Mouse (Mus musculus): Measurements from ENCODE around the gene Cacna1e. TPM values are rescaled to one million over a fixed set of nuclear protein-coding genes. Genes with fewer than 3 reads are reported as not detected.
A peak's percentile ranks its signal among the peaks of the same experiment; 100 is the strongest.

Gene Cacna1e
- polyA plus RNA-seq, 1 experiment, result 28.8 TPM

DNA sequence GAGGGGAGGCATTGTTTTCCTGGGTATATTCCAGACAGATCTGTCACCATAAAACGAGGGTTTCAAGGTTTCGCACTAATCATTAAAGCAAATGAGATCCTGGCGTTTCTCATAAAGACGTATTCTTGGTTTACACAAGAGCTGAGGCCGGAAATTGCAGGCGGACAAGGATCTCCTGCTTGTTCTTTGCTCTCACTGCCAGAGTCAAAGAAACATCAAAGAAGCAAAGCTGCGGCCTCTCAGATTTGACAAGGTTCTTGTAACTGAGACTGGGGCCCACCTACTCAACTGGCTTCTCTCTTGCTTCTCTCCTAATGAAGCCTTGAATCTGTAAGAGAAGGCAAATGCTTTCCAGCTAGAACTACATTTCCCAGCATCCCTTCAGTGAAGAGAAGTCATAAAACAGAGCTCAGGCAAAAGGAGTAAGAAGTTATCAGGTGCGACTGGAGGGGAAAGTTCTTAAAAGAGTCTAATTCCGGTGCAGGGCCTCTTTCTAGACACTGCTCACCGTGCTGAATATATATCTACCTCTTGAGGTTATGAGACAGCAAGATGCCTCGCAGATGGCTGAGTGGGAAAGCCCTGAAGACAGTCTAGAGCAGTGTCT is 104.3 kb downstream of the Cacna1e start:
- TF ChIP-seq POLR2A (IDR thresholded peaks at IDR 0.05; ENCODE audit: borderline replicate concordance, extremely low read depth, insufficient read depth, insufficient read length, poor library complexity, severe bottlenecking) (no peak), CTCF (IDR thresholded peaks at IDR 0.05; ENCODE audit: borderline replicate concordance, extremely low read depth, insufficient read depth, insufficient read length) (no peak)
- no peak for DNase-seq (ENCODE audit: low read depth)

DNA sequence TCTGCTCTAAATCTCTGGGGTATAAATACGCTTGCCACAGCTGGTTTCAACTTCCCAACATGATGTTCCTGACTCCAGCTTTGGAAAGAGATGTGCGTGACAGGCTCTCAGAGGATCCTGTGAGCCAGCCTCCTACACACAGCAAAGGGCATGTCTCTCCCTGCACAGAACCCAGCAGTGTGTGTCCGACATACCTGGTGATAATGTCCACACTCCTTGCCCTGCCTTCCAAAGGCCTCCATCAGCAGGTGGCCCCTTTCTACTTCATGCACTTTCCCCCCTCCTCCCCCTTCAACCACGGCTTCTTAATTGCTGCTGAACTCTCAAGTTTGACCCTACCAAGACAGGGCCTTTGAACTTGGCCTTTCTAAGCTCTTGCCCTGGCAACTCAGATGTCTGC is 108.0 kb downstream of the Cacna1e start:
- no peak for DNase-seq (ENCODE audit: low read depth)
- TF ChIP-seq POLR2A (IDR thresholded peaks at IDR 0.05; ENCODE audit: borderline replicate concordance, extremely low read depth, insufficient read depth, insufficient read length, poor library complexity, severe bottlenecking), result no peak
- TF ChIP-seq CTCF (IDR thresholded peaks at IDR 0.05; ENCODE audit: borderline replicate concordance, extremely low read depth, insufficient read depth, insufficient read length), result no peak

DNA sequence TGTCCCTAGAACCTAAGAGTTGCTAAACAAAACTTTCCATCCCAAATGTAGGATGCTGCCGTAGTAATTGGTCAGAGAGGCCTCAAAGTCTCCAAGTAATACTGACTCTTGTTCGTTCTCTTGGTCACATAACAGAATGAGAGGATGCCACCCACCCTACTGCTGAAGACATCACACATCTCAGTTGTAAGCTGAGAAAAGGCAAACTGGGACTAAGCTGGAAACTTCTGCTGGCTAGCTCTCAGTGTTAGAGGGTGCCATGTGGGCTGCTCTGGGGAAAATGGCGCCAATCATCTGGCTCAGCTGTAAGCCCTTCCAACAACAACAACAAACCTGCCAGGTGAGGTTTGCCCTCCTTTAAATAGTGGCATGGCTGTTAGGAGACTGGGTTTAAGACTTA is 109.8 kb downstream of the Cacna1e start:
- TF ChIP-seq CTCF (IDR thresholded peaks at IDR 0.05; ENCODE audit: borderline replicate concordance, extremely low read depth, insufficient read depth, insufficient read length) (no peak), POLR2A (IDR thresholded peaks at IDR 0.05; ENCODE audit: borderline replicate concordance, extremely low read depth, insufficient read depth, insufficient read length, poor library complexity, severe bottlenecking) (no peak)
- no peak for DNase-seq (ENCODE audit: low read depth)

DNA sequence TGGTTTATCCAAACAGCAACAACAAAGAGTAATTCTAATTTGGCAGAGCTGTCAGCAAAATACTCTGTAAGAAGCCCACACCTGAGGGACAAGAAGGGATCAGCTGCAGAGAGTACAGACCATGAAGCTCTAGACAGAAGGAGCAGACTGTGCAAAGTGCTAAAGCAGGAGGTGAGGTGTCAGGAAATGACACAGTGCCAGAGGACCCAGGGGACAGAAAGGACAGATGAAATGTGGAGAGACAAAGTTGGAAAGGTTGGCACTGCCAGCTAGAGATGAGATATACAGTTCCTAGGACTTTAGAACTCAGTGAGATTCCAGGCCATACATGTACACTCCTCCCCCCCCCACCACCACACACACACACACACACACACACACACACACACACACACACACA is 113.2 kb downstream of the Cacna1e start:
- TF ChIP-seq CTCF (IDR thresholded peaks at IDR 0.05; ENCODE audit: borderline replicate concordance, extremely low read depth, insufficient read depth, insufficient read length), result no peak
- TF ChIP-seq POLR2A (IDR thresholded peaks at IDR 0.05; ENCODE audit: borderline replicate concordance, extremely low read depth, insufficient read depth, insufficient read length, poor library complexity, severe bottlenecking), result no peak
- no peak for DNase-seq (ENCODE audit: low read depth)

DNA sequence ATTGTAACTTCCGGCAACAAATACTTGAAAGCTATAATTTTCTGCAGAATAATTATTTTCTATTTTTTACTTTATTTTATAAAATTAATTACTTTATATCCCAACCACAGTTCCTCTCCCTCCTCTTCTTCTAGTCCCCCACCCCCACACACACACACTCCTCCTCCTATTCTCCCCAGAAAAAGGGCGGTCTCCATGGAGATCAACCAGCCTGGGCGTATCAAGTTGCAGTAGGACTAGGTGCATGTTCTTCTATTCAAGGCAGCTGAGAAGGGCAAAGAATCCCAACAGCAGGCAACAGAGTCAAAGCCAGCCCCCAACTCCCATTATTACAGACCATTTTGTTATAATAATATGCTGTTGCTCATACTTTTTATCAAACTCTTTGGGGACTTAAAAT is 113.8 kb downstream of the Cacna1e start:
- peak; percentile 48 for DNase-seq (ENCODE audit: low read depth)
- TF ChIP-seq CTCF (IDR thresholded peaks at IDR 0.05; ENCODE audit: borderline replicate concordance, extremely low read depth, insufficient read depth, insufficient read length) (no peak), POLR2A (IDR thresholded peaks at IDR 0.05; ENCODE audit: borderline replicate concordance, extremely low read depth, insufficient read depth, insufficient read length, poor library complexity, severe bottlenecking) (no peak)

DNA sequence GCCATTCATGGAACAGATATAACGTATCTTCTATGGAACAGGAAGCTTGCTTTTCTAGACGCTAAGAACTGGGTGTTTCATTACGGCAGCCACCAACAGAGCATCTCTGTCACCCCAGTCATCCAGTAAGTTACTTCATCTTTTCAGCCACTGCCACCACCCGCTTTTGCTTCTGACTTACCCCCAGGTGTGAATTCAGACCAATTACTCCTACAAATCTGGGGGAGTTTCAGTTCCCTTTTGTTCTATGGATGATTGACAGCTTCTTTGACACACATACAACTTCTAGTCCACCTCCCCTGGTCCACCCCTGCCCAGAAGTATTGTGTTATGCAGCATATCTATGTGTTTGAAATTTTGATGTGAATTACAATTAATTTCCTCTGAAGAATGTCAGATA is 121.2 kb downstream of the Cacna1e start:
- no peak for DNase-seq (ENCODE audit: low read depth)
- TF ChIP-seq POLR2A (IDR thresholded peaks at IDR 0.05; ENCODE audit: borderline replicate concordance, extremely low read depth, insufficient read depth, insufficient read length, poor library complexity, severe bottlenecking) (no peak), CTCF (IDR thresholded peaks at IDR 0.05; ENCODE audit: borderline replicate concordance, extremely low read depth, insufficient read depth, insufficient read length) (no peak)

DNA sequence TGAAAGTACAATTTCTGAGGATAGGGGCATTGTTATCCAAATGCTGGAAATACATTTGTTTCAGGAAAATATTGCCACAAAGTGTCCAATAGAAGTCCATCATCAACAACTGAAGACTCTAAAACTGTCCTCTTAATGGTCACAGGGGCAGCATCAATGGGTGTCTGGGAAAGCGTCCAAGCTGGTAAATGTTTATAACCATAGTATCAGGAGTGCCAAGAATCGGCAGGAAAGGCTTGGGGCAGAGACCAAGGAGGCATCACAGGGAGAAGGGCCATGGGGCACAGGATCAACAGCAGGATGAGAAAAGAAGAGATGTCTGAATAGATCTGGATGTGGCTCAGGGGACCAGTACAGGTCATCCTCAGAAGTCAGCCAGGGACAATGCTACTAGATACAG is 132.2 kb downstream of the Cacna1e start:
- no peak for DNase-seq (ENCODE audit: low read depth)
- TF ChIP-seq POLR2A (IDR thresholded peaks at IDR 0.05; ENCODE audit: borderline replicate concordance, extremely low read depth, insufficient read depth, insufficient read length, poor library complexity, severe bottlenecking) (no peak), CTCF (IDR thresholded peaks at IDR 0.05; ENCODE audit: borderline replicate concordance, extremely low read depth, insufficient read depth, insufficient read length) (no peak)

DNA sequence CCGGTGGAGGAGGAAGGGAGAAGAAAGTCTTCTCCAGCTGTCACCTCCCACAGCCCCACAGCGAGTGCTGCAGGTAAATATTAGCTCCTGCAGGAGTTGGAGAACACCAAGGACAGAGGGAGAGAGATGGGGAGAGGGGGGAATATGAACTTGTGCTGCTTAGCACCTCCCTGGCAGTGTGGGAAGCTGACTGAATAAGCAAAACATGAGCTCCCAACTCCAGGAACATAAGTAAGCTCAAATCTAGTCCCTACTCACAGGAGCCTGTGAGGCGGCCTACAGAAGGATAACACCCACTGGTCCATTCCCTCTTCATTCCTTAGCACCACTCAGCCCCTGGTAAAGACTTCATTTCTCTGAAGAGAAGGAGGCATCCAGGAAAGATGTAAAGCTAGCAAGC is 135.8 kb downstream of the Cacna1e start:
- TF ChIP-seq POLR2A (IDR thresholded peaks at IDR 0.05; ENCODE audit: borderline replicate concordance, extremely low read depth, insufficient read depth, insufficient read length, poor library complexity, severe bottlenecking) (no peak), CTCF (IDR thresholded peaks at IDR 0.05; ENCODE audit: borderline replicate concordance, extremely low read depth, insufficient read depth, insufficient read length) (no peak)
- DNase-seq (ENCODE audit: low read depth), result no peak

DNA sequence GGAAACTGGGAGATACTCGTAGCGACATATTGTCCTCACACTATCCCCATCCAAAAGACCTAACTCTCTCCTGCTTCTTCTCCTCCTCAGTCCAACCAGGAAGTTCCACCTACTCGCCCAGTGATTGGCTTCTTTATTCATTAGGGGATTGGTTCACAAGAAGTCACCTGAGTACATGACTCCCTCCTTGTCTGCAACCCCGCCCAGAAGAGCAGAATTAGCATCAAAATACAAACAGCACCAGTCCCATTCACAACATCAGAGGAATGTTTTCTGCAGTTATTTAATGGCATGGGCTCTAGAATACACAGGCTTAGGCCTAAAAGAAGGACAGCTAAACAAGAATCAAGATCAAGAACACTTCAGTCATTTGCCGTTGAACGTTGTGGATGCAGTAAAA is 139.1 kb downstream of the Cacna1e start:
- TF ChIP-seq CTCF (IDR thresholded peaks at IDR 0.05; ENCODE audit: borderline replicate concordance, extremely low read depth, insufficient read depth, insufficient read length) (no peak), POLR2A (IDR thresholded peaks at IDR 0.05; ENCODE audit: borderline replicate concordance, extremely low read depth, insufficient read depth, insufficient read length, poor library complexity, severe bottlenecking) (no peak)
- no peak for DNase-seq (ENCODE audit: low read depth)

DNA sequence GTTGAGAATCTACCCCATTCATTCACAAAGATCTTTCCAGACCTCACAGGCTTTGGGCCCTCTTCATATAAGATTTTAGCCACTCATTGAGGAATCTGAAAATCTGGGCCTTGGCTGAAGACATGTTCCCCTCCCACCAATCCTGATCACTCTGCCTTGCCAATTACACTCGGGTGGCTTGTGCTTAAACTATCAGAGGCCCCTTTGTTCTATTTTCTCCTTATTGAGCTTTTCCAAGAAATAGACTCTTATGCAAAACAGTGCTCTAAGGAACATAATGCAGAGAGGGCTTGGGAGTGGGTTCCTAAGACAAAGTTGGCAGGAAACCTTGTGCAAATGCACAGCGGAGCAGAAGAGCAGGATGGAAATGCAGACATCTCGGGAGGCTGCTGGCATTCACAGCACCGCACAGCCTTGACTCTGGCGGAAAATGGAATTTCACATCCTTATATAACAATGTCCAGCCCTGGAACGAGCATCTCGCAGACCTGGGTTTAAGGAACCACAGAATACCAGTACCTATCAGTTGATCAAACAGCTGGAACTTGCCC is 153.8 kb downstream of the Cacna1e start:
- TF ChIP-seq CTCF (IDR thresholded peaks at IDR 0.05; ENCODE audit: borderline replicate concordance, extremely low read depth, insufficient read depth, insufficient read length) (no peak), POLR2A (IDR thresholded peaks at IDR 0.05; ENCODE audit: borderline replicate concordance, extremely low read depth, insufficient read depth, insufficient read length, poor library complexity, severe bottlenecking) (no peak)
- peak; percentile 80 for DNase-seq (ENCODE audit: low read depth)

DNA sequence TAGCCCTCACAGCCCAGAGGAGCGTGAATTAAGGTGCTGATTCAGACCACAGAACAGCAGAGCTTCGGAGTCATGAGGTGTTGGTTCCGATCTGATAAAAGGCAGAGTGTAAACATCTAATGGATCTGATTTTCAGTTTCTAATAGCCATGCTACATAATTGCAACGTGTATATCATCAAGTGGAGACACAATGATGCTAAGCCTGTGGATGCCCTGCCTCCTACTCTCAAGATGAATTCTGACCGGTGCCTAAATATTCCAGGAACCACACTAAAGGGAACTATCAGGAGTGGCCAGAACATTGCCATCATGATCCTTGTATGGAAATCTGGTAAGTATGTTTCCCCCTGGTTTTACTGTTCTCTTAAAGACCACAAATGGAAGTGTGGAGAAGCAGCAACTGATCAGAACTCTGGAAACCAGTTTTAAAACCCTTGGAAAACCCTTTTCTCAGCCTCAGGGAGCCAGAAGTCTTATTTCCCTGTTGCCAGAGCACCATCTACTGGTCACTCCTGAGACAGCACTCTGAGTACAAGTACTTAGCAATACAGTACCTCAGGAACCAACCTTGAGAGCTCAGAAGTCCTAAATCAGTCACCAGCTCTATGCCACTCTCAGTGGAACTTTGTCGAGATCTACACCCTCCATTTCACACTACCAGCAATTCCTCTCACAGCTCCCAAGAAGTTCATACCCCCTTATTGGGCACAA is 154.9 kb downstream of the Cacna1e start:
- TF ChIP-seq POLR2A (IDR thresholded peaks at IDR 0.05; ENCODE audit: borderline replicate concordance, extremely low read depth, insufficient read depth, insufficient read length, poor library complexity, severe bottlenecking), result no peak
- TF ChIP-seq CTCF (IDR thresholded peaks at IDR 0.05; ENCODE audit: borderline replicate concordance, extremely low read depth, insufficient read depth, insufficient read length), result peak; percentile 83

DNA sequence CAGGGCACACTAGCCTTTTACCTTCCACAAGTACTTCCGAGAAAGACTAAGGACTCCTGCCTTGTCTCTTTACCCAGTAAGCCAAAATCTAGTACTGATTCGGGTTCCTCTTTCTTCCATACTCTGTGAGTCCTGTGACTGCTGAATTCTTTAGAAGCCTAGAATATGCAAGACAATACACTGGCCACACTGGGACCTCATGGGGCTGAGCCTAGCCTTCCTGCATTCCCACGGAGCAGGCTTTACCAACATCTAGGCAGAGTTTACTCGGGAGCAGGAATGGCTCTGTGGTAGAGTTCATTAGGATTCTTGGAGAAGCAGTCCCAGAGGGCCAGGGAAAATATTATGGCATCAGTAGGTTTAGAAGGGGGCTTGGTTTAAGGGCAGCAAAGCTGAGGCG is 155.6 kb downstream of the Cacna1e start:
- no peak for DNase-seq (ENCODE audit: low read depth)
- TF ChIP-seq CTCF (IDR thresholded peaks at IDR 0.05; ENCODE audit: borderline replicate concordance, extremely low read depth, insufficient read depth, insufficient read length) (no peak), POLR2A (IDR thresholded peaks at IDR 0.05; ENCODE audit: borderline replicate concordance, extremely low read depth, insufficient read depth, insufficient read length, poor library complexity, severe bottlenecking) (no peak)

More for the DNA sequence above, 154.9 kb downstream of the Cacna1e start:
- DNase-seq (ENCODE audit: low read depth), result peak; percentile 96

Measured in brain, embryonic 14.5 days (tissue).